Mouse (Mus musculus): ENCODE measurements at regions not wholly inside any gene's neighbourhood (a gene's known extent, or its start where the extent isn't known, plus 50 kb on each side); places are given as distances from the start of the nearest gene placed in this dataset.

- H3K4me1 ChIP-seq (replicated peaks): peaks cover 8% of the 10 kb centered on the region
- no peak for ATAC-seq (ENCODE audit: low FRiP score)
- 0 out of 2 replicates have a peak, but pooled peaks cover 3% of the 10 kb centered on the region for H3K27me3 ChIP-seq
- no peaks in the 10 kb centered on the region for H3K36me3 ChIP-seq
- 58% methylated on average over 10 of the region's 10 CpGs for WGBS
- no peak overlapping the region for H3K9ac ChIP-seq
- no peaks in the 10 kb centered on the region for H3K9me3 ChIP-seq
- no peak overlapping the region for H3K27ac ChIP-seq
- no peak overlapping the region for H3K4me2 ChIP-seq
- H3K4me3 ChIP-seq: no peak overlapping the region
Measured at GRCm38 (mm10) chr4:152731082-152731720, 253.5 kb upstream of the Kcnab2 start.

- 0 out of 2 replicates have a peak, but pooled peaks cover 3% of the 10 kb centered on the region for H3K27me3 ChIP-seq
- no peak overlapping the region for H3K27ac ChIP-seq
- H3K4me3 ChIP-seq: no peak overlapping the region
- H3K4me1 ChIP-seq (replicated peaks): peaks cover 26% of the 10 kb centered on the region
- 96% methylated on average over 6 of the region's 6 CpGs for WGBS
- H3K4me2 ChIP-seq: no peak overlapping the region
- no peak overlapping the region for H3K9ac ChIP-seq
- no peaks in the 10 kb centered on the region for H3K36me3 ChIP-seq
- ATAC-seq (ENCODE audit: low FRiP score): no peak
- no peaks in the 10 kb centered on the region for H3K9me3 ChIP-seq
Measured at GRCm38 (mm10) chr4:152729421-152729820, 251.8 kb upstream of the Kcnab2 start.

GRCm38 (mm10) chr4:152725881-152726280 lies 248.2 kb upstream of the Kcnab2 start:
- H3K4me3 ChIP-seq: no peak overlapping the region
- H3K27ac ChIP-seq: no peak overlapping the region
- no peaks in the 10 kb centered on the region for H3K36me3 ChIP-seq
- H3K9ac ChIP-seq: no peak overlapping the region
- H3K4me2 ChIP-seq: no peak overlapping the region
- 23% methylated on average over 5 of the region's 5 CpGs for WGBS
- peaks cover 32% of the 10 kb centered on the region for H3K4me1 ChIP-seq (replicated peaks)
- 0 out of 2 replicates have a peak, but pooled peaks cover 11% of the 10 kb centered on the region for H3K27me3 ChIP-seq
- ATAC-seq (ENCODE audit: low FRiP score): no peak
- no peaks in the 10 kb centered on the region for H3K9me3 ChIP-seq

- Histone ChIP-seq H3K4me2 (no peak overlapping the region), H3K9ac (no peak overlapping the region), H3K4me1 (replicated peaks) (peaks cover 32% of the 10 kb centered on the region), H3K27me3 (0 out of 2 replicates have a peak, but pooled peaks cover 11% of the 10 kb centered on the region), H3K4me3 (no peak overlapping the region), H3K36me3 (no peaks in the 10 kb centered on the region), H3K9me3 (no peaks in the 10 kb centered on the region), H3K27ac (no peak overlapping the region)
- WGBS: 46% methylated on average over 6 of the region's 6 CpGs
- ATAC-seq (ENCODE audit: low FRiP score): no peak
Measured at GRCm38 (mm10) chr4:152725423-152725822, 247.8 kb upstream of the Kcnab2 start.

GRCm38 (mm10) chr4:152724741-152725140 lies 247.1 kb upstream of the Kcnab2 start:
- WGBS: 67% methylated on average over 7 of the region's 7 CpGs
- H3K9me3 ChIP-seq: no peaks in the 10 kb centered on the region
- no peak overlapping the region for H3K27ac ChIP-seq
- H3K4me2 ChIP-seq: no peak overlapping the region
- H3K27me3 ChIP-seq: 0 out of 2 replicates have a peak, but pooled peaks cover 11% of the 10 kb centered on the region
- no peak overlapping the region for H3K9ac ChIP-seq
- H3K4me1 ChIP-seq (replicated peaks): peaks cover 35% of the 10 kb centered on the region
- no peak for ATAC-seq (ENCODE audit: low FRiP score)
- H3K4me3 ChIP-seq: no peak overlapping the region
- H3K36me3 ChIP-seq: no peaks in the 10 kb centered on the region

GRCm38 (mm10) chr4:152724026-152724425 lies 246.4 kb upstream of the Kcnab2 start:
- WGBS: 78% methylated on average over 10 of the region's 10 CpGs
- no peak overlapping the region for H3K4me3 ChIP-seq
- no peak overlapping the region for H3K27ac ChIP-seq
- H3K9ac ChIP-seq: no peak overlapping the region
- H3K36me3 ChIP-seq: no peaks in the 10 kb centered on the region
- H3K4me2 ChIP-seq: no peak overlapping the region
- H3K9me3 ChIP-seq: no peaks in the 10 kb centered on the region
- peaks cover 41% of the 10 kb centered on the region for H3K4me1 ChIP-seq (replicated peaks)
- 0 out of 2 replicates have a peak, but pooled peaks cover 8% of the 10 kb centered on the region for H3K27me3 ChIP-seq
- no peak for ATAC-seq (ENCODE audit: low FRiP score)

GRCm38 (mm10) chr4:152720528-152720927 lies 242.9 kb upstream of the Kcnab2 start:
- no peak overlapping the region for H3K4me3 ChIP-seq
- no peaks in the 10 kb centered on the region for H3K9me3 ChIP-seq
- H3K27me3 ChIP-seq: 0 out of 2 replicates have a peak, but pooled peaks cover 8% of the 10 kb centered on the region
- H3K27ac ChIP-seq: no peak overlapping the region
- no peak overlapping the region for H3K9ac ChIP-seq
- WGBS: 90% methylated on average over 8 of the region's 8 CpGs
- H3K4me1 ChIP-seq (replicated peaks): peaks cover 32% of the 10 kb centered on the region
- ATAC-seq (ENCODE audit: low FRiP score): no peak
- no peak overlapping the region for H3K4me2 ChIP-seq
- no peaks in the 10 kb centered on the region for H3K36me3 ChIP-seq

- Histone ChIP-seq H3K9ac (no peak overlapping the region), H3K4me2 (no peak overlapping the region), H3K27ac (peak overlapping the region; percentile 52; the same call in 1 of the 2 replicates), H3K36me3 (no peaks in the 10 kb centered on the region), H3K4me3 (no peak overlapping the region), H3K4me1 (replicated peaks) (peaks cover 22% of the 10 kb centered on the region), H3K27me3 (0 out of 2 replicates have a peak, but pooled peaks cover 8% of the 10 kb centered on the region), H3K9me3 (no peaks in the 10 kb centered on the region)
- ATAC-seq (ENCODE audit: low FRiP score): no peak
- WGBS: 67% methylated on average over 15 of the region's 15 CpGs
Measured at GRCm38 (mm10) chr4:152719416-152720127, 241.9 kb upstream of the Kcnab2 start.

- no peaks in the 10 kb centered on the region for H3K27me3 ChIP-seq
- H3K4me1 ChIP-seq (replicated peaks): no peaks in the 10 kb centered on the region
- no peaks in the 10 kb centered on the region for H3K9me3 ChIP-seq
Measured at GRCm38 (mm10) chr4:152710339-152710738, 232.7 kb upstream of the Kcnab2 start.

GRCm38 (mm10) chr4:152700217-152700616 lies 222.5 kb upstream of the Kcnab2 start:
- Histone ChIP-seq H3K4me1 (replicated peaks) (peaks cover 34% of the 10 kb centered on the region), H3K27ac (no peak overlapping the region), H3K36me3 (no peaks in the 10 kb centered on the region), H3K9ac (no peak overlapping the region), H3K27me3 (no peaks in the 10 kb centered on the region), H3K9me3 (no peaks in the 10 kb centered on the region), H3K4me3 (no peak overlapping the region), H3K4me2 (no peak overlapping the region)
- WGBS: 81% methylated on average over 7 of the region's 7 CpGs
- no peak for ATAC-seq (ENCODE audit: low FRiP score)

More at GRCm38 (mm10) chr4:152710339-152710738, 232.7 kb upstream of the Kcnab2 start:
- Histone ChIP-seq H3K4me3 (no peak overlapping the region), H3K27ac (no peak overlapping the region), H3K4me2 (no peak overlapping the region), H3K9ac (no peak overlapping the region), H3K36me3 (no peaks in the 10 kb centered on the region)
- no peak for ATAC-seq (ENCODE audit: low FRiP score)
- 76% methylated on average over 5 of the region's 5 CpGs for WGBS

GRCm38 (mm10) chr4:152697247-152697960 lies 219.7 kb upstream of the Kcnab2 start:
- H3K9me3 ChIP-seq: no peaks in the 10 kb centered on the region
- peak overlapping the region; percentile 18; the same call in 1 of the 2 replicates for H3K4me2 ChIP-seq

GRCm38 (mm10) chr4:152691735-152692134 lies 214.1 kb upstream of the Kcnab2 start:
- Histone ChIP-seq H3K9ac (no peak overlapping the region), H3K27me3 (no peaks in the 10 kb centered on the region), H3K4me1 (replicated peaks) (peaks cover 23% of the 10 kb centered on the region), H3K36me3 (no peaks in the 10 kb centered on the region), H3K4me3 (no peak overlapping the region), H3K27ac (no peak overlapping the region), H3K9me3 (no peaks in the 10 kb centered on the region), H3K4me2 (no peak overlapping the region)
- ATAC-seq (ENCODE audit: low FRiP score): no peak
- WGBS: 40% methylated on average over 12 of the region's 12 CpGs

More at GRCm38 (mm10) chr4:152697247-152697960, 219.7 kb upstream of the Kcnab2 start:
- Histone ChIP-seq H3K9ac (peak overlapping the region; percentile 60; the same call in 1 of the 2 replicates), H3K4me3 (no peak overlapping the region), H3K36me3 (no peaks in the 10 kb centered on the region), H3K27me3 (no peaks in the 10 kb centered on the region), H3K4me1 (replicated peaks) (peaks cover 44% of the 10 kb centered on the region), H3K27ac (peak overlapping the region; percentile 84)
- WGBS: 22% methylated on average over 22 of the region's 22 CpGs
- peak; percentile 72 for ATAC-seq (ENCODE audit: low FRiP score)
